Mouse (Mus musculus) cerebellum, adult 2 months (tissue): Measurements from ENCODE around the gene Sult3a2.
"Not testable (repeated sequence)": the region's sequence is repeated elsewhere in the genome, so short reads cannot be mapped to it uniquely, and the experiment has no call there.

Experiments
- CTCF ChIP-seq: fragments of 200-500 bp; IDR thresholded peaks from 2 replicates; pipeline ENCODE4 v1.5.1; 2011; ENCODE audit warnings: low read depth, mild to moderate bottlenecking, control low read depth, low read length, moderate library complexity, borderline replicate concordance; ENCODE audit not compliant: insufficient read depth
- POLR2A ChIP-seq: fragments of 200-500 bp; IDR thresholded peaks from 2 replicates; pipeline ENCODE4 v1.6.1; 2011; ENCODE audit warnings: low read length, control low read depth, borderline replicate concordance; ENCODE audit not compliant: insufficient read depth

- not testable (repeated sequence) for TF ChIP-seq CTCF, POLR2A
Measured at GRCm38 (mm10) chr10:33796269-33796915, 9.9 kb upstream of the Sult3a2 start.
